Mouse (Mus musculus) layer of hippocampus, adult 9-10 months (tissue): ENCODE results near the gene Sclt1.

Experiments
- DNase-seq: peaks from one replicate; pipeline ENCODE4 v3.0.0; 2022; ENCODE audit warnings: low spot score

Gene Sclt1

DNA sequence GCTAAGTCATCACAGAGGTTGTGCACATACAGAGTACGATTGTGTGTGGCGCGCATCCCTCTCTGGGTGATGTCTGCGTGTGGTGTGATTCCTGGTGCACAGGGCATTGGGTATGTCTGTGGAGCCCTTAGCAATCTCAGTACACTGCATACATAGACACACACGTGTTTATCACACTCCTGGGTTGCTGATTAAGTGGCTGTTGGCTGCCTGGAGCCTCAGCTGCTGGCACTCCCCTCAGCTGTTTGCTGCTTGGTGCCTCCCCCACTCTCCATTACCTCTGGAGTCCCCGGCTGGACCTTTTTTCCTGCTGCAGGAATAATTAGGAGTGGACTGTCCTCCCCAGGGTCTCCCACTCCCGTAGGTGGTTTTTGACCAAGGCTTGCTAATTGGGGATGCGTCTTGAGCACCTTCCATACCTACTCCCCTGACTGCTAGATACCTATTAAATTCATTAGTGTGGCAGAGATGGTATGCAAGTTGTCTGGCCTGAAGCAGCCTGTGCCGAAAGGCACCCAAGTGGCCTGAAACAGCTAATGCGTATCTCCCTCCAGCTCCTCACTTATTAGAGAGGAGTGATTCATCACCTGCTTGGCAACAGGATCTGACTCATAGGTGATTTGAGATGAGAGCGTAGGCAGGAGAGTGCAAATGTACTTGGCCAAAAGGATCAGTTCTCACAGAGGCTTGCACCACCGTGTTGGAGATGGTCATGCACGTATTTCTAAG lies 136.5 kb downstream of the Sclt1 start:
- no peak for DNase-seq

DNA sequence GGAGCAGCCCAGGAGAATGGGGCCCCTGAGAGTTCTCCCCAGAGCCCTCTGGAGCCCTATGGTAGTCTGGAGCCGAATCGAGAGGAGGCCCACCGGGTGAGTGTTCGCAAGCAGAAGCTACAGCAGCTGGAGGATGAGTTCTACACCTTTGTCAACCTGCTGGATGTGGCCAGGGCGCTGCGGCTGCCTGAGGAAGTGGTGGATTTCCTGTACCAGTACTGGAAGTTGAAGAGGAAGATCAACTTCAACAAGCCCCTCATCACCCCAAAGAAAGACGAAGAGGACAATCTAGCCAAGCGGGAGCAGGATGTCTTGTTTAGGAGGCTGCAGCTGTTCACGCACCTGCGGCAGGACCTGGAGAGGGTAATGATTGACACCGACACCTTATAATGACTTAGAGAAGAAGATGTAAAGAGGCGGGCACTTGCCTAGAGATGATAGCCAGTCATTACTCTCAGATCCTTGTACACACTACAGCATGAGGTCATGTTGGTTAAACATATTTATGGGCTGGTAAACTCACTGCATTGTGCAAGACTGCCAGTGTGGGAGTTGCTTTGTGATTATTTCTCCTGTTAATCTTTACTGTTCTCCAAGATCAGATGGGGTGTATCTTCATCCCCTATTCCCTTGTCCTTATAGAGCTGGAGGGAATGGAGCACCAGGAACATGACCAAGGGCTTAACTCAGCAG lies 137.5 kb downstream of the Sclt1 start:
- DNase-seq: no peak

DNA sequence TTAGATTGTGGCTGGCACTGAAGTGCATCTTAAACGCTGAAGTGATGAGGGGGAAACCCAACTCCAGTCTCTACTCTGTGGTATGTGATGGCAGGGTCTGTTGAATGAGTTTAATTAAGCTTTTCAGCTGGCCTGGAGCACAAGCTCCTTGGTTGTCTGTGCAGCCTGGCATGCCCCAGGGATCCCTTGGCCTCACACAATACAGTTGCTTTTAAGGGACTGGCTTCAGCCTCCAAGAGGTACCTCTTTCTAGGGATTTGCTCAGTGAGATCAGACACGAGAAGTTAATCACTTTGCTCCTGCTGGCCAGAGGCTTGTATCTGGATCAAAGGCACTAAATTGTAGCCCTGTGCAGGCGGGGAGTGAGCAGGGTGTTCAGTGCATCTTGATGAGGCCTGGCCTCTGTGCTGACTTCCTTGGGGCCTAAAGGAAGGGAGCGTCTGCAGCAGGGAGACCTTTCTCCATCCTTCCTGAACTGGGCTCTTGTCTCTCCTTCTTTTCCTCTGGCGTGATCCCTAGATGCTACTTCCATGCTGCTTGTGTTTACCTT lies 138.8 kb downstream of the Sclt1 start:
- no peak for DNase-seq

DNA sequence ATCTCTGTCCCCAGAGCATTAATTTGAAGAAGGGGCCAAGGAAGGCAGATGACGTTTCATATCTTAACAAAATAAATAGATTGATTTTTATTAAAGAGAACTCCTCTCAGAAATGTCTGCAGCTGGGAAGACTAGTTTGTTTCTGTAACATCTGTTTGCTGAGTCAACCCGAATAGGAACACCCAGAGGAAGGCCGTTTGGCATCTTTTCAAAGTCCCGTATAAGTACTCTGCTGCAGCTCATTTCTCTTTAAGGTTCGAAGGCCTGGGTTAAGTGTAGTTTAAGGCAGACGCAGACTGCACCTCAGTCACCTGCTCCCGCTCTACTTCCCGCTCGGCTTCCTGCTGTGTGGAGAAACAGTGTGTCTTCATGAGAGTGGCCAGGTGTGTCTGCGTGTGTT lies 139.4 kb downstream of the Sclt1 start:
- DNase-seq: no peak

DNA sequence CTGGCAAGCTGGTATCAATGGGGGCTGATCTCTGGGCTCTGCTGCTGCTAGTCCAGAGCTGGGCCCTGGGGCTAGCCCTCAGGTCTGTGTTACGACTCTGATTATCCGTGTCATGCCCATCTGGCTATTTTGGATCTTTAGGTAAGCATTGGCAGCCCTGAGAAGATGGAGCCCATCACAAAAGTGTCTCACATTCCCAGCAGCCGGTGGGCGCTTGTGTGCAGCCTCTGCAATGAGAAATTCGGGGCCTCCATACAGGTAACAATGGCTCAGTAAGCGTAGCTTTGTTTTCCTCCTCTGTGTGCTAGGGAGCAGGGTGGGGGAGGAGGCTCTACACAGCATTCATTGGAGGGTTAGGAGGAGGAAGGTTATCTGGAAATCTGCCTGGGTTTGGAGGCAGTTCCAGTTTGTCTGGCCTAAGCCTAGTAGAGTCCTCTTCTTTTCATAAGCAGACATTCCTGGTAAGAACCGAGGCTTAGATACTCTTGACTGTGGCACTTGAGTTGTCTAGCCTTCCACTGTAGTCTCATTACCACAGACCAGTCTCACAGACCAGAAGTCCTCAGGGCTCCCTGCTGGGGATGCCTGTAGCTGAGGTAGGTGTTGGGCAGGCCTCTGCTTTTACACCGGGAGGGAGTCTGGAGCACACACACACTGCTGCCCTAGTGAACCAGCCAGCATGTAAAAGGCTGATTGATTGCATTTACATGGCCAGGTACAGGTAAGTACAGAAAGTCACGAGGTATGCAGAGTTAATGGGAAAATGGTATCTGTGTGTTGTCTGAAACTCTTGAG lies 140.9 kb downstream of the Sclt1 start:
- DNase-seq: no peak

DNA sequence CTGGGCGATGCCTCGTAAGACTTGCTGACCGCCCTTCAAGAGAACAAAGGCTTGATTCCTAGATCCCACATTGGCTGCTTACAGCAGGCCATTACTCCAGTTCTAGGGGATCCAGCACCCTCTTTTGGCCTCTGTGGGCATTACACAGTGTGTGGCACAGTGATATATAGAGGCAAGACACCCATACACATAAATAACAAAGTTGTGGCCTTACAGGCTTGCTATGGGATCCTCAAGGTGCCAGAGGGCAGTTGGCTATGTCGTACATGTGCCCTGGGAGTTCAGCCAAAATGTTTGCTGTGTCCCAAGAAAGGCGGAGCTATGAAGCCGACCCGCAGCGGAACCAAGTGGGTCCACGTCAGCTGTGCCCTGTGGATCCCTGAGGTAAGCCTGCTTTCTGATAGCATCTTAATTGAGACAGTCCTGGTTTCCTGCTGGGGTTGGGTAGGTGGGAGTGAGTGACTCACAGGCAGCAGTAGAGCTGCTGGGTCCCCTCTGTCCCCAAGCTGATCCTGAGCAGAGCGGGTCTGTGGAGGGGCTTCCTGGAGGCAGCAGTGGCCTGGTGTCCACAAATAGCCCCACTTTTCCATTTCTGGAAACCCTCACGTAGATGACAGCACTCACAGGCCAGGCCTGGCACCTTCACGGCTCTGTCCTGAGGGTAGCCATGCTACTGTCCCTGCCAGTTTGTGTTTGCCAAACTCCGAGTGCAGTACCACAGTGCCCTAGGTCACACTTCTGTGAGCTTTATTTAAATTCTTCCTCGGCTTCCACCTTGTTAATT lies 142.3 kb downstream of the Sclt1 start:
- peak; percentile 57 for DNase-seq

DNA sequence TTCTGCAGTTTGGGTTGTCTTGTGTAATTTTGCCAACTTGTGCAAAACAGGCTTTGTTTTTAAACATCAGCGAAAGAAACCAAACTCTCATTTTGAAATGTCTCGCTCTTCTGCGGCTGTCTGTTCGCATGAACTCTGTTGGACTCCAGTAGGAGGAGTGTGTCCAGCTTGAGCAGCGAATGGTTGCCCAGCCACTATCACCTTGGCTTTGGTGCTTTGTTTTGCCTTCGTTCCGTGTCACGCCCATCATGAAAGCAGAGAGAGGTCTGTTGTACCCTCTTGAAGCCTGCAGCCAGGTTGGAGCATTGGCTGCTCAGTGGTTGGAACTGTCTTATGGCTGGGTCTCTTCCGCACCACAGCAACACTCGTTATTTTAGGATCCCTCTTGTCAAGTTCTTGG lies 143.1 kb downstream of the Sclt1 start:
- no peak for DNase-seq

DNA sequence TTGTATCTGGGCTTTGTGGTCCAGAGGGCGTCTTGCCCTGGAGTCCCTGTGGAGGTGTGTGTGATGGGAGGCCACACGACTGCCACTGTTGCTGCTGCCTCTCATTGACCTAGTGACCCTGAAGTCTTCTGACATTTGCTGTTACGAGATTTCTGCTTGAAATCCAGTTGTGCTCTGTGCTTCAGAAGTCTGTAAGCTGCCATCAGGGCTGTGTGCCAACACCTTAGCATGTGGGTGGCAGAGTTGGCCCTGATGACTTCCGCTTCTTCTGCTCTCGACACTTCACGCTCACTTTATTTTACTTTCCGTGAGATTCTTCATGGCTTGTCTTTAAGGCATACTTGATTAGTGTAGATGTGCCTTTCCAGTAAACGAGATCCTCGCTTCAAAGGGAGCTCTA lies 143.9 kb downstream of the Sclt1 start:
- DNase-seq: no peak

DNA sequence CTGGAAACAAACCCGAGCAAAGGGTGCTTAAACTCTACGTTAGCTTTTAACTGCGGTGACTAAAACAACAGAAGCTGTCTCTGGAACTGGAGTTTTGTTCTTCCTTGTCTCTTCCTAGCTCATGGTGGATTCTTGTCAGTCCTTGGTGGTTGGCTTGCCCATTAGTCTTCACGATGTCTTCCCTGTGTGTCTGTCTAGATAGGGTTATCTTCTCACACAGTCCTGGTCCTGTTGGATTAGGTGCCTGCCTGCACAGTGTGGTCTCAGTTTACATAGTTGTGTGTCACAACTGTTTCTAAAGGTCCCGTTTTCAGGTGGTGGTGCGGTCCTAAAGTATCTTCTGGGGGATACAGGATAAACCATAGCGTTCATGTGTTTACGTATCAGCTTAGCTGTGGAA lies 145.3 kb downstream of the Sclt1 start:
- no peak for DNase-seq

DNA sequence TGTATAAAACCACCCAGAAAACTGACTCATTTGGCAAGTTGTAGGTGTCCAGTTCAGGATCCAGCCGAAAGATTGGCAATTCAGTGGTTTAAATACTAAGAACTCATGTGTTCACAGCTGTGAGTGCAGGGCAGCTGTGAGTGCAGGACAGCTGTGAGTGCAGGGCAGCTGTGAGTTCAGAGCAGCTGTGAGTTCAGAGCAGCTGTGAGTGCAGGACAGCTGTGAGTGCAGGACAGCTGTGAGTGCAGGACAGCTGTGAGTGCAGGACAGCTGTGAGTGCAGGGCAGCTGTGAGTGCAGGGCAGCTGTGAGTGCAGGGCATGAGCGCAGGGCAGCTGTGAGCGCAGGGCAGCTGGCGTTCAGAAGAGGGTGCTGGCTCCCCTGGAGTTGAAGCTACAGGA lies 147.3 kb downstream of the Sclt1 start:
- no peak for DNase-seq

DNA sequence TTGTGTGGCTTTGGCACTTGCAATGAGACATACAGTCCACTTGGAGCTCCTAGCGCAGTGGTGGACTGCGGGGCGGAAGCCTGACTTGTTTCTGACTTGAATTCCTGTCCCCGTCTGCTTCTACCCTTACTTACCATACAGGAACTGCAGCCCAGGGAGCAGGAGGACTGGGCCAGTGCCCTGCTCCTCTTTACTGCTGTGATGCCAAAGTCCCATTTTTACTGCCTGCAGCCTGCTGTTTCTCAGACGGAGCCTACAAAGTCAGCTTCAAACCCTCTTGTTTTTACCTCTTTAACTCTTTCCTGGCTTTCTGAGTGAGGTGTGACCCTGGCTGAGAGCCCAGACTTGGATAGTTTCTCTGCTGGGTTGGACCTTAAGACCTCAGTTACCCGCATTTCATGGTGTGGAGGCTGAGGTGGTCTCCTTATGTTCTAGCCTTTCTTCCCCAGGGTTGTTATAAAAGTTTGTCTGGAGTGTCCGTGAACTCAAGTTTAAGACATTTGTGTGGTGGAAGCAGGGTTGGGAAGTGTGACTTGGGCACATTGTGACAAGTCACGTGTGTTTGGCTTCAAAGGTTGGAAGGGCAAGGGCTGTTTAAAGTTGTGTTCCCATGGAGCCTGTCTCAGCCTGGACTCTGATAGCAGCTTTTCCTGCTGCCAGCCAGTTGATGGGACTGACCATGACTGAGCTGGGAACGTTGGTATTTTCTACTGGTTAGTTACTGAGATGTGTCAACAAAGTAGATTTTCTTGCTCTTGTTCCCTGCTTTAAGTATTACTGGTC lies 148.0 kb downstream of the Sclt1 start:
- no peak for DNase-seq

DNA sequence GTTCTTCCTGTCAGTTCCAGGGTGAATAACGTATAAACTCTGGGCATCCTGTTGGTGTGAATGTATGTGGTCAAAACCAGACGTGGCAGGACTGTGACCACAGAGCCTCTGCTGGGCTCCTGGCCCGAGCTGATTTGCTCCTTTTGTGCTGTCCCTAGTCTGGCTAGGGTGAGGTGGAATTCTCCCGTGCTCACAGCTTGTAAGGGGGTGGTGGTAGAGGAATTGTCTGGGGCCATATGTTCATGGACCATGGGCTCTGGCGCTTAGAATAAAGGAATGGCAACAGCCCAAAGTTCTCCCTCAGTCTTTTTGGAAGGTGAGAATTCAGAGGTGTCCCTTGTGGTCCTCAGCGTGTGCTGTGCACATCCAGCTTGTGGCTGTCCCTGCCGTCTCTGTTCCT lies 149.5 kb downstream of the Sclt1 start:
- DNase-seq: no peak

DNA sequence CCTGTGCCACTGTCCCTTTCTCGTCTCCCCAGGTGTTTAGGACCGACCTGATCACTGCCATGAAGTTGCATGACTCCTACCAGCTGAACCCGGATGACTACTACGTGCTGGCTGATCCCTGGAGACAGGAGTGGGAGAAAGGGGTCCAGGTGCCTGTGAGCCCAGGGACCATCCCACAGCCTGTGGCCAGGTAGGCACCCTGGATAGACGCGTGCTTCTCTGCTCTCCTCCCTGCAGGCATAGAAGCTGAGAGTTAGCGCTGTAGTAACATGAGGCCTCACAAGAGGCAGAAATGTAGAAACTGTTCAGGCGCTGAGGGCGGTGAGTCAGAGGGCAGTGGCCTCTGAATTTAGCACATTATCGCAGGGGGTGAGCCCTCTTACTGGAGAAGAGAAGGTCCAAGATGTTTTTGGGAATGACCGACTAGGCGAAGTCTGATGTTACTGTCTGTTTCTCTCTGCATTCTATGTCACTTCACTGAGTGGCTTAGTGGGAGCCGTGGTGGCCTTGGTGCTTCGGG lies 150.6 kb downstream of the Sclt1 start:
- DNase-seq: no peak

DNA sequence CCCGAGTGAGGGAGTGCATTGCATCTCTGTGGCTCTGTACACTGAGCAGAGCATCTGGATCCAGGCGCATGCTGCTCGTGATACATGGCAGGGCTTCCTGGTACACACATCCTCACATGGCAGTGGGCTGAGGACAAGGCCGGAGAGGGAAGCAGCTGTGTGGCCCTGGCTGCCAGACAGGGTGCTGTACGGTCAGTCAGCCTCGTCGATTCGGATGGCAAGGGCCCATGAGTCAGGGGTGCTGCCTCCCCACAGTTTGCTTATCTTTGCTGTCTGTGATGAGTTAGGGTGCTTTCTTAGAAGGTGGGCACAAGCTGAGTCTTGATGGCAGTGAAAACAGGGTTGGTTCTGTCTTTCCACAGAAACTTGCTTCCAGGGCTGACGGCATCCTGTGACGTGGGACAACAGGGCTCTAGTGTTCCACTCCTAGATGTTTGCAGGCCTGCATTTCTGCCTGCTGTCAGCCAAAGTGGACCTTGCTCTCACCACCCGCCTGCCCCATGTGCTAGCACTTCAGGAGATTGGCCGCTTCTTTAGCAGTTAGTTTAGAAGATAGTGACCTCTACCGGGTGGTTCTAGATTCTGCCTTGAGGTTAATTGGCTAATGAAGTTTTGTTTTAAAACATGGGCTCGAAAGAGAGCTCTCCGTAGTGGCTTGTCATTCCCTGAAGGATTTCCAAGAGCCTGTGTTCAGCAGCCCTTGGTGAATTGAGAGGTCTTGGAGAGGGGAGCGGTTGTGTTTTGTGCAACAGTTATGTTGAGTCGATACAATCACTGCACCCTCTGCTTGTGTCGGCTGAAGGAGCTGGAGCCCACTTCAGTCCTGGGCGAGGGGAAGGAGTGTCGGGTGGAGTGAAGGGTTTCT lies 151.4 kb downstream of the Sclt1 start:
- no peak for DNase-seq

DNA sequence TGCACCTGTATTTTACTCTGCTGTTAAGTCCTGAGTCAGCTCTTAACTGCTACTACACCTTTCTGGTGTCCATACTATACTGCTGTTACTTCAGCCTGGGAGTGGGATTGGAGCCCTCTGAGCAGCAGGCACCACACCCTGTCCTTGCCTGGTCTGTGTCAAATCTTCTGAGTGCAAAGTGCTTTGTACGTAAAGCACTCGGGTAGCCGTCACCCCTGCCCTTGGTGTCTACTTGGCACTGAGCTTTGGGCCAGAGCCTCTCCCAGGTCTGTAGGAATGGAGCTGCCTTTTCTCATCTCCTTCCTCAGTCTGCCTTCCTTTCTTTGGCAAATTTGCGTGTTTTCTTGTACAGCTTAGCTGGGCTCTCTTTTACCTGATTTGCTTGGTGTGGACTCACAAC lies 152.3 kb downstream of the Sclt1 start:
- no peak for DNase-seq

DNA sequence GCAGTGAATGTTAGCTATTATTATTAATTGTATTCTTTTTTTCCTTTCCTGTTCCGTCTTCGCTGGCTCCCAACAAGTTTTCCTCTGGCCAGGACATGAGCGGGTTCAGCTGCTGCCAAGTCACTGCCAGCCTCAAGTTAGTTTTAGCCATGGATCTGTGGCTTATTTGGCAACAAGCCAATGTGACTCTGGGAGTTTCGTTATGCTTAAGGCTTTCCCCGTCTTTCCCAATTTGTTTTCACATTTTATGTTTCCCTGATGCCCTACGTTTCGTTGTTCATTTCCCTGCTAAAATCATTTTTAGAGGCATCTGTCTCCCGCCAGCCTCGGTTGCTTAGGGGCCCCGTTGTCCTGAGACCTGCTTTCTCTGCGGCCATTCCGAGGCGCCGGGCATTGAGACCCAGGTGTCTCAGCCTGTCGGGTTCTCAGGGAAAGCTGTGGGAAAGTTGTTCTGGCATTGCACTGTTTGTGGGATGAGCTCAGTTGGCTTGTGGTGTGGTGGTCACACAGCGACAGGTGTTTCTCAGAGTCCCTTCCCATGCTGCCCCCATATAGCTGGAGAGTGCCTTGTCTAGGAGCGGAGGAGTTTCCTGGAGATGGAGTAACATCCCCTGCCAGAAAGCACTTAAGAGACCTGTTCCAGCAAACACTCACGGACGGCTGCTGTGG lies 152.9 kb downstream of the Sclt1 start:
- DNase-seq: no peak

DNA sequence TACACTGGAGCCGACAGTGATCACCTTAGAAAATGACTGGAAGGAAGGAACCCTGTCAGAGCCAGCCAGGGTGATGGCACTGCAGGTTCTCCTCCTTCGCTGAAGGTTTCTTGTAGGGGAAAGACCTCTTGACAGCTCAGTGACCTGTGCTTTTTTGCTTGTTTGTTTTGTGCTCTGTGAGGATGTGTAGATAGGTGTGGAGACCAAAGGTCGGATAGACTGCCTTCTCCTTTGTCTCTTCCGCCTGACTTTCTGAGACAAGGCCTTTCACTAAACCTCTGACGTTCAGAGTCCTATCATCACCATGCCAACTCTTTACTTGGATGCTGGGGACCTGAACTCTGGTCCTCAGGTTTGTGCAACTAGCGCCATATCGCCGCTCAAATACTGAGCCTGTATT lies 153.8 kb downstream of the Sclt1 start:
- DNase-seq: no peak

DNA sequence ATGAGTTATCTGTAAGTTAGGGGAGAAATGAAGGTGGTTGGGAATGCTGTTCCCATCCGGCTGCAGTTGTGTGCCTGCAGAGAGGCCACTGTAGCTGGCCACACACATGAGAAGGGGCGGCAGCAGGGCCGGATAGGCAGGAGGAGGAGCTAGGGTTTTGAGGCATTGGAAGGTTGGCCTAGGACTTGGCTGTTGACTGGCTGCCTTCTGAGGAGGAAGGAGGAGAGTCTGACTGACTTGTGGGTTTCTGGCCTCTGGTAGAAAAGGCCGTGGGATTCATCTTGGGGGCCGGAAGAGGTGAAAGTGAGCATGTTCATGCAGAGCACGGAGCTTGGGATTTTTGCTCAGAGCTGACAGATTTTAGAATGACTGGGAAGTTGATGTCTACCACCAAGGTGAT lies 154.7 kb downstream of the Sclt1 start:
- no peak for DNase-seq

DNA sequence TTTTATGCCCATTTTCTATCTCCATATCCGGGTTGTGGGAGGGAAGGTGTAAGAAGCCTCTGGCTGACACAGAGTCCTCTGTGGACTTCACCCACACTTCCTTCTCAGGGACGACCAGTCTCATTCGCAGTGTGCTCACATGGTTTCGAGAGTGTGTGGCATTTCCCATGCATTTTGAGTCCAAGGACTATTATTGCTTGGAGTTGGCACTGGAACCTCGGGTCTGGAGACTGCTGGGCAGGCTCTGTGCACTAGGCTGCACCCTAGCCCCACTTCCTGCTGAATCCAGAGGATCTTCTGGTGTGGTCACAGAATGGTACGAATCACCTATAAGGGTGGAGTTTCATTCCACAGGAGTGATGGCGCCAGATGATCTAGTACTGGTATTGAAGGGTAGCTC lies 155.4 kb downstream of the Sclt1 start:
- no peak for DNase-seq
